Mouse (Mus musculus): ENCODE measurements around the gene Rbfox2. TPM values are rescaled to one million over a fixed set of nuclear protein-coding genes. Genes with fewer than 3 reads are reported as not detected.

The Rbfox2 gene
- 81.1 and 81.5 TPM in 2 replicates for polyA plus RNA-seq (2014; fragmentation: Nextera tagmentation; extraction: Ambion mirVana)

DNA sequence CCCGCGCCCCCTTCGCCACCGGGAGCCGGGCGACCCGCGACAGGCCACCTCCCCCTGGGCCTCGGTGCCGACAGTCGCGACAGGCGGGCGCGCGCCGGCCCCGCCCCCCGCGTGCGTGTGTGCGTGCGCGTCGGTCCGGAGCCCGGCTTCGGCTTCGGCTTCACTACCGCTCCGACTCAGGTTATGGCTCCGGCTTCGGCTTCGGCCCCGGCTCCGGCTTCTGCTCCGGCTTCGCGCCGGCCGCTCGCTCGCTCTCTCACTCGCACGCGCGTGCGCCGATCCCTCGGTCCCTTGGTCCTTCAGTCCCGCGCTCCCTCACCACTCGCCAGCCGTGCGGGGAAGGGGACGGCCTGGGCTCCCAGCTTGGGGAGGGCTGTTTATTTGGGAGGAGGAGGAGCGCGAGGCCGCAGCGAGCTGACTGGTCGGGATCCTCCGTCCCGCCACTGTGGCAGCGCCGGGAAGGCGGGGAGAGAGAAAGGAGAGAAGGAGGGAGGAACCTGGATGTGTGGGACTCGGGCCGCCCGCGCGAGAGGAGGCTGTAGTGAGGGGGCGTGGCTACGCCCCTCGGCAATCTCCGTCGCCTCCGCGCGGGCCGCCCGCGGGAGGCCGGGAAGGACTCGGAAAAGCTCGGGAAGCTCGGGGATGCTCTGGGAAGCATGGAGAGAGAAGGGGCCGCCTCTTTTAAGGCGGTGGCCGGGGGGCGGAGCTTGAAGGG lies at the start of gene Rbfox2:
Gene Rbfox2, minus strand, starts transcription at position 458 of the 715 bp plus-strand sequence.
- under 1% methylated on average over 81 of the region's 90 CpGs for WGBS (ENCODE audit: insufficient replicate concordance)
- peak; percentile 87 for ATAC-seq (replicated peaks; ENCODE audit: insufficient number of reproducible peaks, low FRiP score, low TSS enrichment)

DNA sequence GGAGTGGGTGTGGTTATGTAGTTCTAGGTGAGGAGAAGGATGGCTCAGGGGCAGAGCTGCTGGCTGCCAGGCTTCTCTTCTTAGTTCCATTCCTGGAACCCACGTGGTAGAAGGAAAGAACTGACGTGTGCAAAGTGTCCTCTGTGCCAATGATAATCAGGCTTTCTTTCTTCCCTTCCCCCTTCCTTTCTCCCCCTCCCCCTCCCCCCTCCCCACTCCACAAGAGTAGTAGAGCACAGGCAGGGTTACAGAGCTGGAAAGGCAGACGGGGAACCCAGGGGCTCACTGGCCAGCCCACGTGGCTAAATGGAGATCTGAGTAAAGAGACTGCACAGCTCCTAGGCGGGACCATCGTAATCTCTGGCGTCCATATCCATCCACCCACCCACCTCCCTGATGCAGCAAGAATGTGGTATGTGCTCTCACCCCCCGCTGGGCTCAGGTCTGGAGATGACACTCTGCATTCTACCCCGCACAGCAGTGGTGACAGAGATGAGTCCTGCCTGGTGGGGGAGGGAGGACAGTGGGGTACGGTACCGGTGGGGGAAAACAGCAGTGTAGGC lies 49.5 kb upstream of the Rbfox2 start:
- H3K9ac ChIP-seq (ENCODE audit: low read depth, low read length): 0 out of 2 replicates have a peak overlapping the region, but pooled peaks have one; percentile 11
- H3K36me3 ChIP-seq (ENCODE audit: control insufficient read depth, insufficient read depth, low read length): no peaks in the 10 kb centered on the region
- 0 out of 2 replicates have a peak, but pooled peaks have one; percentile 28 for ATAC-seq (replicated peaks; ENCODE audit: insufficient number of reproducible peaks, low FRiP score, low TSS enrichment)
- H3K27ac ChIP-seq (ENCODE audit: low read depth, low read length): no peak overlapping the region
- no peaks in the 10 kb centered on the region for H3K9me3 ChIP-seq (replicated peaks; ENCODE audit: control insufficient read depth, low read length)
- H3K4me3 ChIP-seq (ENCODE audit: low read depth, low read length): no peak overlapping the region
- no peaks in the 10 kb centered on the region for H3K27me3 ChIP-seq (ENCODE audit: control insufficient read depth, insufficient read depth, low read length)
- peaks cover 32% of the 10 kb centered on the region for H3K4me1 ChIP-seq (ENCODE audit: control insufficient read depth, insufficient read depth, low read length)
- 2% methylated on average over 11 of the region's 11 CpGs for WGBS (ENCODE audit: insufficient replicate concordance)
- peak overlapping the region; percentile 48 for H3K4me2 ChIP-seq

More for the DNA sequence above, at the start of gene Rbfox2:
- H3K27me3 ChIP-seq (ENCODE audit: control insufficient read depth, insufficient read depth, low read length): no peaks in the 10 kb centered on the region
- no peaks in the 10 kb centered on the region for H3K9me3 ChIP-seq (replicated peaks; ENCODE audit: control insufficient read depth, low read length)
- peak within 1 kb of the TSS; percentile 97 for H3K27ac ChIP-seq (ENCODE audit: low read depth, low read length)
- peaks cover 33% of the 10 kb centered on the region for H3K4me1 ChIP-seq (ENCODE audit: control insufficient read depth, insufficient read depth, low read length)
- H3K9ac ChIP-seq (ENCODE audit: low read depth, low read length): peak within 1 kb of the TSS; percentile 90
- peak within 1 kb of the TSS; percentile 89 for H3K4me3 ChIP-seq (ENCODE audit: low read depth, low read length)
- no peaks in the 10 kb centered on the region for H3K36me3 ChIP-seq (ENCODE audit: control insufficient read depth, insufficient read depth, low read length)
- peak within 1 kb of the TSS; percentile 84 for H3K4me2 ChIP-seq

DNA sequence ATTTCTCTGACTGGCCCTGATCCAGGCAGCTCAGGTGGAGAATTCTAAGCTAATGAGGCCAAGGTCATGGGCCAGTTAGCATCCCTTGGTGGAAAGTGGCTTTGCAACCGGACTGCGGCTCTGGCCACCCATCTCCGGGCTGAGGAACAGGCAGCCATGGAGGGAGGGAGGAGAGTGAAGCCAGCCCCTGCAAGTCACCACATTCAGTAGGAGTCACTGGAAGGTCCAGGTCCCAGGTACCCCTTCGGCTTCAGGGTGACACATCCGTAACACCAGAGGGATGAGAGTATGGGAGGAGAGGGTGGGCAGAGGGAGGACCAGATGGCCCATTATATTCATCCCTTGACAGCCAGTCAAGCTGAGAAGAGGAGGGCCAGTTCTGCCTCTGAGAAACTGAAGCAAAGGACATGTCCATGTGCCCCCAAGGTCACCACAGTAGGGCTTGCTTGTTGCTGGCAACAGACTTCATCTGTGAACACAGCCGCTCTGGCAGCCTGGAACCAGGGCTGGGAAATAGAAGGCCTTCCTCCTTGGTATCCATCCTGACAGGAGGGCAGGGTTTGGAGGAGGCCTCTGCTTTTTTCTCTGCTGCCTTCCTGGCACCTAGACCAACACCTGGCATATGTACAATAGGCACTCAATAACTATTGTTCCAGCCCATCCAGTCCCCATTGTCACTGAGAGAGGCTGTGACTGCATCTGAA lies 48.2 kb upstream of the Rbfox2 start:
- H3K9me3 ChIP-seq (replicated peaks; ENCODE audit: control insufficient read depth, low read length): no peaks in the 10 kb centered on the region
- H3K4me2 ChIP-seq: no peak overlapping the region
- peak overlapping the region; percentile 68 for H3K27ac ChIP-seq (ENCODE audit: low read depth, low read length)
- no peaks in the 10 kb centered on the region for H3K36me3 ChIP-seq (ENCODE audit: control insufficient read depth, insufficient read depth, low read length)
- no peaks in the 10 kb centered on the region for H3K27me3 ChIP-seq (ENCODE audit: control insufficient read depth, insufficient read depth, low read length)
- ATAC-seq (replicated peaks; ENCODE audit: insufficient number of reproducible peaks, low FRiP score, low TSS enrichment): no peak
- H3K9ac ChIP-seq (ENCODE audit: low read depth, low read length): 0 out of 2 replicates have a peak overlapping the region, but pooled peaks have one; percentile 22
- no peak overlapping the region for H3K4me3 ChIP-seq (ENCODE audit: low read depth, low read length)
- H3K4me1 ChIP-seq (ENCODE audit: control insufficient read depth, insufficient read depth, low read length): peaks cover 32% of the 10 kb centered on the region
- 71% methylated on average over 6 of the region's 6 CpGs for WGBS (ENCODE audit: insufficient replicate concordance)

DNA sequence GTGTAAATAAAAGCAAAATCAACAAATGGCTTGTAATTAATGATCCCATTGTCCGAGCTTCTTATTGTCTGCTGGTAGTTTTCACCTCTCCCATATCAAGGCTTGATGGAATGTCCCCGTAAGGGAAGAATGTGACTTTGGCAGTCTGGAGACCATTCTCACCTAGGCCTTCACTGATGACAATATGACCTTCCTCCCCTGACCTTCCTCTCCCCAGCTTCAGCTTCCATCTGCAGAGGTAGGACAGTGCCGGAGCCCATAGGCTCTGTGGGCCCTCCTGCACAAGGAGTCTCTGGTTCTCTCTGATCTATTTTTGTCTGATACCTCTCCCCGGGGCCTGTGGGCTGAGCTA lies 47.7 kb upstream of the Rbfox2 start:
- Histone ChIP-seq H3K27ac (ENCODE audit: low read depth, low read length) (peak overlapping the region; percentile 68), H3K9me3 (replicated peaks; ENCODE audit: control insufficient read depth, low read length) (no peaks in the 10 kb centered on the region), H3K4me2 (no peak overlapping the region), H3K4me3 (ENCODE audit: low read depth, low read length) (no peak overlapping the region), H3K36me3 (ENCODE audit: control insufficient read depth, insufficient read depth, low read length) (no peaks in the 10 kb centered on the region), H3K9ac (ENCODE audit: low read depth, low read length) (0 out of 2 replicates have a peak overlapping the region, but pooled peaks have one; percentile 22), H3K27me3 (ENCODE audit: control insufficient read depth, insufficient read depth, low read length) (no peaks in the 10 kb centered on the region), H3K4me1 (ENCODE audit: control insufficient read depth, insufficient read depth, low read length) (peaks cover 32% of the 10 kb centered on the region)
- ATAC-seq (replicated peaks; ENCODE audit: insufficient number of reproducible peaks, low FRiP score, low TSS enrichment): no peak
- 46% methylated on average over 4 of the region's 4 CpGs for WGBS (ENCODE audit: insufficient replicate concordance)

DNA sequence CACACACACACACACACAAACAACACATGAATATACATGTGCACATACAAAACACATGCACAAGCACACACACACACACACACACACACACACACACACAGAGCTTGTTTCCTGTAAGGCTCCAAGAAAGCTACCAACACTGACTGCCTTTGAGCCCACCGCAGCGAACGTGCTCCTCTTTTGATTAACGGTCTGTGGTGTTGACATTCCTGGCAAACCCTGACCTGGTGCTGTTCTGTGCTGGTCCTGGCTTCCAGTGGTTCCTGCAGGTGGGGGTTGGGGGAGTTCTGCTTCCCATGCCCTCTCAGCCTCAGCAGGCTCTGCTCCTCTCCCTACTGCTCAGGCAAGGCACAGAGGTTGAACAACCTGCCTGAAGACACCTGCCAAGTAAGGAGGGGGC lies 47.0 kb upstream of the Rbfox2 start:
- H3K9ac ChIP-seq (ENCODE audit: low read depth, low read length): no peak overlapping the region
- peaks cover 29% of the 10 kb centered on the region for H3K4me1 ChIP-seq (ENCODE audit: control insufficient read depth, insufficient read depth, low read length)
- H3K27me3 ChIP-seq (ENCODE audit: control insufficient read depth, insufficient read depth, low read length): no peaks in the 10 kb centered on the region
- H3K36me3 ChIP-seq (ENCODE audit: control insufficient read depth, insufficient read depth, low read length): no peaks in the 10 kb centered on the region
- no peaks in the 10 kb centered on the region for H3K9me3 ChIP-seq (replicated peaks; ENCODE audit: control insufficient read depth, low read length)
- no peak overlapping the region for H3K4me2 ChIP-seq
- no peak overlapping the region for H3K27ac ChIP-seq (ENCODE audit: low read depth, low read length)
- no peak overlapping the region for H3K4me3 ChIP-seq (ENCODE audit: low read depth, low read length)
- 15% methylated on average over 4 of the region's 4 CpGs for WGBS (ENCODE audit: insufficient replicate concordance)
- ATAC-seq (replicated peaks; ENCODE audit: insufficient number of reproducible peaks, low FRiP score, low TSS enrichment): no peak

DNA sequence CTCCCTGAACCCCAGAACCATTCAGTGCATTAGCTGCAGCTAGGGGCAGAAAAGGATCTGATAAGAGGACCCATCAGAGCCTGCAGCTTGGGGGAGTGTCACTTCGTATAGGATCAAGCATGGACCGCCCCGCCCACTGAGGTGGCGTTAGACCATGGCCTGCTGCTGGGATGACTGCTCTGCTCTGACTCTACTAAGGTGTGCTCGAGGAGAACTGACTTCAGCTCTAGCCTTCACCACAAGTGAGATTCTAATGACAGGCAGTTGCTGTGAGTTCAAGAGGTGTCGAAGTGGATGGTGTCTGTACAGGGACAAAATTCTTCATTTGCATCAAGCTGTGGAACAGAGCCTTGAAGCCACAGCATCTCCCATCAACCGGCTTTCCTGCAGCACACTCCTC lies 46.1 kb upstream of the Rbfox2 start:
- Histone ChIP-seq H3K36me3 (ENCODE audit: control insufficient read depth, insufficient read depth, low read length) (no peaks in the 10 kb centered on the region), H3K4me2 (no peak overlapping the region), H3K9ac (ENCODE audit: low read depth, low read length) (no peak overlapping the region), H3K27ac (ENCODE audit: low read depth, low read length) (no peak overlapping the region), H3K4me3 (ENCODE audit: low read depth, low read length) (no peak overlapping the region), H3K4me1 (ENCODE audit: control insufficient read depth, insufficient read depth, low read length) (peaks cover 26% of the 10 kb centered on the region), H3K9me3 (replicated peaks; ENCODE audit: control insufficient read depth, low read length) (no peaks in the 10 kb centered on the region), H3K27me3 (ENCODE audit: control insufficient read depth, insufficient read depth, low read length) (no peaks in the 10 kb centered on the region)
- 63% methylated on average over 7 of the region's 7 CpGs for WGBS (ENCODE audit: insufficient replicate concordance)
- no peak for ATAC-seq (replicated peaks; ENCODE audit: insufficient number of reproducible peaks, low FRiP score, low TSS enrichment)

DNA sequence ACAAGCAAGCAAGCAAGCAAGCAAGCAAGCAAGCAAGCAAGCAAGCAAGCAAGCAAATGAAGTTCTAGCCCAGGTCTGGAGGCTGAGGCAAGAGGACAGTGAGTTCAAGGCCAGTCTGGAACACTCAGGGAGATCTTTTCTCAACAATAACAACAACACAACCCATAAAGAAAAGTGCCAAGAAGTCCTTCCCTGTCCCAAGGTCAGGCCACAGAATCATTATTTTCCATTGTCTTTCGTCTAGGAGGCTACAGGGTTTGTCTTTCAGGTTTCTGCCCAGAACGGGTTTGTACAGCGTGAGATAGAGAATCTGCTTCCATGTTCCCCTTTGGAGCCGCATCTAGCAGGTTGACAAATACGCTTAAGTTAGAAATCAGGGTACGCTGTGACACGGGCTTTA lies 43.3 kb upstream of the Rbfox2 start:
- no peaks in the 10 kb centered on the region for H3K9me3 ChIP-seq (replicated peaks; ENCODE audit: control insufficient read depth, low read length)
- no peaks in the 10 kb centered on the region for H3K36me3 ChIP-seq (ENCODE audit: control insufficient read depth, insufficient read depth, low read length)
- H3K27me3 ChIP-seq (ENCODE audit: control insufficient read depth, insufficient read depth, low read length): no peaks in the 10 kb centered on the region
- peaks cover 16% of the 10 kb centered on the region for H3K4me1 ChIP-seq (ENCODE audit: control insufficient read depth, insufficient read depth, low read length)
- no peak overlapping the region for H3K4me2 ChIP-seq
- H3K27ac ChIP-seq (ENCODE audit: low read depth, low read length): no peak overlapping the region
- ATAC-seq (replicated peaks; ENCODE audit: insufficient number of reproducible peaks, low FRiP score, low TSS enrichment): no peak
- no peak overlapping the region for H3K4me3 ChIP-seq (ENCODE audit: low read depth, low read length)
- WGBS (ENCODE audit: insufficient replicate concordance): 84% methylated on average over 7 of the region's 7 CpGs
- no peak overlapping the region for H3K9ac ChIP-seq (ENCODE audit: low read depth, low read length)

DNA sequence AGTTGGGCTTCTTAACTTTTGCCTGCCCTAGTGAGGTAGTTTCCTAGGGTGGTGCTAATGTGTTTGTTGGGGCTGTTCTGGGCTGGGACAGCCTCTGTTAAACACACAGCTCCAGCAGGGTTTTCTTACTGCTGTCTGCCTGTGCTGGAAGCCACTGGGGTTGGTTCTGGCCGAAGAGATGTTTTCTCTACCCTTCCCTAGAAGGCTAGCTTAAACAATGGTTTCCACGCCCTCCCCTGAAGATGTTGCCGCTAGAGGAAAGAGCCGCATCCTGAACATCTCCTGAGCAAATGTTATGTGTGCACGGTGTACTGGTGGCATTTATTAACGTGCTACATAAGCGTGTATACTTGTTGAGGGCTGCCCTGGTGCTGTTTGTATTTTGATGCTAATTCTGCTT lies 41.3 kb upstream of the Rbfox2 start:
- no peak overlapping the region for H3K27ac ChIP-seq (ENCODE audit: low read depth, low read length)
- H3K9ac ChIP-seq (ENCODE audit: low read depth, low read length): no peak overlapping the region
- no peak for ATAC-seq (replicated peaks; ENCODE audit: insufficient number of reproducible peaks, low FRiP score, low TSS enrichment)
- 68% methylated on average over 7 of the region's 7 CpGs for WGBS (ENCODE audit: insufficient replicate concordance)
- H3K9me3 ChIP-seq (replicated peaks; ENCODE audit: control insufficient read depth, low read length): no peaks in the 10 kb centered on the region
- no peak overlapping the region for H3K4me3 ChIP-seq (ENCODE audit: low read depth, low read length)
- no peaks in the 10 kb centered on the region for H3K36me3 ChIP-seq (ENCODE audit: control insufficient read depth, insufficient read depth, low read length)
- H3K4me1 ChIP-seq (ENCODE audit: control insufficient read depth, insufficient read depth, low read length): peaks cover 16% of the 10 kb centered on the region
- no peaks in the 10 kb centered on the region for H3K27me3 ChIP-seq (ENCODE audit: control insufficient read depth, insufficient read depth, low read length)
- H3K4me2 ChIP-seq: no peak overlapping the region
